Mouse (Mus musculus): ENCODE measurements around the gene Edaradd. TPM values are rescaled to one million over a fixed set of nuclear protein-coding genes. Genes with fewer than 3 reads are reported as not detected.

The Edaradd gene
- polyA plus RNA-seq, 1 experiment from 2014 or later, result 2.4 TPM

GRCm38 (mm10) chr13:12559044-12559443 lies 38.8 kb upstream of the Edaradd start:
- Histone ChIP-seq H3K4me2 (replicated peaks; ENCODE audit: low read depth, low read length) (no peak overlapping the region), H3K27ac (ENCODE audit: low read depth, low read length) (no peak overlapping the region), H3K9me3 (ENCODE audit: control insufficient read depth, low read length) (no peaks in the 10 kb centered on the region), H3K4me1 (ENCODE audit: control insufficient read depth, insufficient read depth, low read length) (no peaks in the 10 kb centered on the region), H3K36me3 (ENCODE audit: control insufficient read depth, insufficient read depth, low read length) (no peaks in the 10 kb centered on the region), H3K4me3 (ENCODE audit: low read length) (no peak overlapping the region), H3K27me3 (ENCODE audit: control insufficient read depth, insufficient read depth, low read length) (no peaks in the 10 kb centered on the region), H3K9ac (ENCODE audit: low read depth, low read length) (no peak overlapping the region)
- WGBS, result 68% methylated on average over 3 of the region's 3 CpGs
- ATAC-seq (ENCODE audit: low FRiP score, low TSS enrichment), result no peak

DNA sequence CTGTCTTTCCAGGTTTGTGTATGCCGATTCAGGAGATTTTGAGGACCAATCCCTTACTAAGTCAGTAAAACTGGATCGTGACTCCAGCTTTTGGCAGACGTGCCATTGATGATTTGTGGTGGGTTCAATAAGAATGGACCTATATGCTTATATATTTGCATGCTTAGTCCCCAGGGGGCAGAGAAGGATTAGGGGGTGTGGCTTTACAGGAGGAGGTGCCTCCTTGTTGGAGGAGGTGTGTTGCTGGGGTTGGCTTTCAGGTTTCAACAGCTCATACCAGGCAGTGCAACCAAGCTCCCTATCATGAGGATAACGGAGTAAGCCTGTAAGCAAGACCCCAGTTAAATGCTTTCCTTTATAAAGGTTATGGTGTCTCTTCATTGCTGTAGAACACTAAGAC lies 34.0 kb upstream of the Edaradd start:
- no peaks in the 10 kb centered on the region for H3K9me3 ChIP-seq (ENCODE audit: control insufficient read depth, low read length)
- H3K36me3 ChIP-seq (ENCODE audit: control insufficient read depth, insufficient read depth, low read length), result no peaks in the 10 kb centered on the region
- H3K9ac ChIP-seq (ENCODE audit: low read depth, low read length), result no peak overlapping the region
- no peak for ATAC-seq (ENCODE audit: low FRiP score, low TSS enrichment)
- no peak overlapping the region for H3K4me3 ChIP-seq (ENCODE audit: low read length)
- H3K4me1 ChIP-seq (ENCODE audit: control insufficient read depth, insufficient read depth, low read length), result no peaks in the 10 kb centered on the region
- H3K4me2 ChIP-seq (replicated peaks; ENCODE audit: low read depth, low read length), result no peak overlapping the region
- WGBS, result 62% methylated on average over 4 of the region's 4 CpGs
- no peaks in the 10 kb centered on the region for H3K27me3 ChIP-seq (ENCODE audit: control insufficient read depth, insufficient read depth, low read length)
- no peak overlapping the region for H3K27ac ChIP-seq (ENCODE audit: low read depth, low read length)

- Histone ChIP-seq H3K36me3 (ENCODE audit: control insufficient read depth, insufficient read depth, low read length) (no peaks in the 10 kb centered on the region), H3K27me3 (ENCODE audit: control insufficient read depth, insufficient read depth, low read length) (0 out of 2 replicates have a peak, but pooled peaks cover 2% of the 10 kb centered on the region), H3K4me1 (ENCODE audit: control insufficient read depth, insufficient read depth, low read length) (peaks cover 5% of the 10 kb centered on the region; the same call in 1 of the 2 replicates), H3K9ac (ENCODE audit: low read depth, low read length) (no peak overlapping the region), H3K9me3 (ENCODE audit: control insufficient read depth, low read length) (no peaks in the 10 kb centered on the region), H3K4me3 (ENCODE audit: low read length) (no peak overlapping the region), H3K27ac (ENCODE audit: low read depth, low read length) (no peak overlapping the region), H3K4me2 (replicated peaks; ENCODE audit: low read depth, low read length) (no peak overlapping the region)
- 89% methylated on average over 8 of the region's 8 CpGs for WGBS
- ATAC-seq (ENCODE audit: low FRiP score, low TSS enrichment), result no peak
Measured at GRCm38 (mm10) chr13:12543880-12544568, 23.8 kb upstream of the Edaradd start.

DNA sequence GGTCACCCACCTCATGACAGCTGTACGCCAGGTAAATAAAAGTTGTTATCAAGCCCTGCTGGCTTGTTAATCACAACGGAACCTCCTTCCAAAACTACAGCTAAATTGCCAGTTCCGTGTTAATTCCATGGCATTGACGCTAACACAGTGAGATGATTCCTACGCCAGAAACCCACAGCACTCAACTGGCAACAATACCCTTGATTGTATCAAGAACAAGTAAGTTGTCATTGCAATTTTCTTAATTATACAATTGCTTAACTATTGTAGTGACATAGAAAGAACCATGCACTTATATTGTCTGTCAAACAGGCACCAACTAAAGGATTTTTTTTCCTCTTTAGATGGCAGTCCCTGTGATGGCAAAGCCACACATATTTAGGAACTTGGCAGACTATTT lies 23.0 kb upstream of the Edaradd start:
- H3K4me3 ChIP-seq (ENCODE audit: low read length), result no peak overlapping the region
- 79% methylated on average over 5 of the region's 5 CpGs for WGBS
- 0 out of 2 replicates have a peak, but pooled peaks cover 2% of the 10 kb centered on the region for H3K27me3 ChIP-seq (ENCODE audit: control insufficient read depth, insufficient read depth, low read length)
- H3K27ac ChIP-seq (ENCODE audit: low read depth, low read length), result no peak overlapping the region
- no peak for ATAC-seq (ENCODE audit: low FRiP score, low TSS enrichment)
- H3K9ac ChIP-seq (ENCODE audit: low read depth, low read length), result no peak overlapping the region
- no peaks in the 10 kb centered on the region for H3K9me3 ChIP-seq (ENCODE audit: control insufficient read depth, low read length)
- H3K36me3 ChIP-seq (ENCODE audit: control insufficient read depth, insufficient read depth, low read length), result no peaks in the 10 kb centered on the region
- H3K4me2 ChIP-seq (replicated peaks; ENCODE audit: low read depth, low read length), result no peak overlapping the region
- H3K4me1 ChIP-seq (ENCODE audit: control insufficient read depth, insufficient read depth, low read length), result peaks cover 5% of the 10 kb centered on the region; the same call in 1 of the 2 replicates

DNA sequence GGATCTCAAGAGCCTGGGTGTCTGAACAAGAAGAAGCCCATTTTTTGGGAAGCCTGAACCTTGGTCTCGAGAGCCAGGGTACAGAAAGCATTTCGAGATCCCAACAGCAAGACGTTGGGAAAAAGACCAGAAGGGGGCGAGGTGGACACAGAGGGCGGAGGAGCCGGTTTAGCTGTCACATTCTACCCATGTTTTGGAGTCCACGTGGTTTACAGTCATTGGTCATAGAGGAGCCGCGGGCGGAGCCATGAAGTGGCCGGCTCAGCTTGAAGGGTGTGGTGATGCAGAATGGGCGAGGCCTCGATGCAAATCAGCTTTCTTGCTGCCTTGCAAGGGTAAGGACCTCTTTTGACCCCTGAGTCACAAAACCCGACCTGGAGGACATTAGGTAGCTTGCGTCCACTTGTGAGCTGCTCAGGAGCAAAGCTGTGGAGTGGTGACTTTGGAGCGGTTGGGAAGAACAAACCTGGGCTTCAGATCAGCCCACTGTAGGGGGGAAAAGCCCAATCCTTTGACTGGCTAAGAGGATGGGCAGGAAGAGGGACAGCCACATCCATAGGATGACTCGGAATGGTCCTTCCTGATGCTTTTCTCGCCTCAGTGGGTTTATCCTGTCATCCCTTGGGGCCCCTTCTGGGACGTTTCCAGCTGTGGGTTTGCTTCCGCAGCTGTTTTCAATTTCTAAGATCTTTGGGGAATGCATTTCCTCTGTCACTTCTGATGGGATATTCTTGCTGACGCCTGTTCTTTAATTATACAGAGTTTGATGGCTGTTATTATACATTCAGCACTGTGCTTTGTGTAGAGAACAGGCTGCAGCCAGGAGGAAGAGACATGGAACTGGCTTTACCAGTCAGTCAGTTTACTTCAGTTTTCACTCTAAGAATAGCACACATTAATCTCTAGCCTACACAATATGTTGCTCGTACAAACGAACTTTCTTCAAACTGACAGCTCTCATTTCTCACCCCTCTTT lies 22.1 kb upstream of the Edaradd start:
- H3K4me3 ChIP-seq (ENCODE audit: low read length), result no peak overlapping the region
- WGBS, result 10% methylated on average over 23 of the region's 23 CpGs

DNA sequence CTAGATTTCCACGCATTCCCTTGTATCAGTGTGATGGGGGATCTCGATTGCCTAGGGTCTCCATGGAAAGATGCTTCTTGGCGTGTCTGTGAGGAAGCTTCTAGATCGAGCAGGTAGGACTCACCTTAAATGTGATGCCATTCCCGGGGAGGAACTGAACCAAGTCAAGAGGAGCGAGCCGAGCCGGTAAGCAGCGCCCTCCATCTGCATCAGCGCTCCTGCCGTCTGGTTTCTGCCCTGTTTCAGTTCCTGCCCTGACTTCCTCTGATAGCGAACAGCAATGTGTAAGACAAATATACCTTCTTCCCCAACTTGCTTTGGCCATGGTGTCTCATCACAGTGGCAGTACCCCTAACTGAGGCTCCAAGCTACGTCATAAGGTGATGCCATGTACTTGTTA lies 19.9 kb upstream of the Edaradd start:
- H3K4me1 ChIP-seq (ENCODE audit: control insufficient read depth, insufficient read depth, low read length), result peaks cover 5% of the 10 kb centered on the region; the same call in 1 of the 2 replicates
- no peaks in the 10 kb centered on the region for H3K36me3 ChIP-seq (ENCODE audit: control insufficient read depth, insufficient read depth, low read length)
- WGBS, result 68% methylated on average over 13 of the region's 13 CpGs
- no peak overlapping the region for H3K9ac ChIP-seq (ENCODE audit: low read depth, low read length)
- H3K4me2 ChIP-seq (replicated peaks; ENCODE audit: low read depth, low read length), result no peak overlapping the region
- H3K4me3 ChIP-seq (ENCODE audit: low read length), result no peak overlapping the region
- no peak for ATAC-seq (ENCODE audit: low FRiP score, low TSS enrichment)
- no peak overlapping the region for H3K27ac ChIP-seq (ENCODE audit: low read depth, low read length)
- no peaks in the 10 kb centered on the region for H3K9me3 ChIP-seq (ENCODE audit: control insufficient read depth, low read length)
- 0 out of 2 replicates have a peak, but pooled peaks cover 2% of the 10 kb centered on the region for H3K27me3 ChIP-seq (ENCODE audit: control insufficient read depth, insufficient read depth, low read length)

More for the DNA sequence above, 22.1 kb upstream of the Edaradd start:
- Histone ChIP-seq H3K4me1 (ENCODE audit: control insufficient read depth, insufficient read depth, low read length) (peaks cover 5% of the 10 kb centered on the region; the same call in 1 of the 2 replicates), H3K27me3 (ENCODE audit: control insufficient read depth, insufficient read depth, low read length) (0 out of 2 replicates have a peak, but pooled peaks cover 2% of the 10 kb centered on the region), H3K9me3 (ENCODE audit: control insufficient read depth, low read length) (no peaks in the 10 kb centered on the region), H3K9ac (ENCODE audit: low read depth, low read length) (no peak overlapping the region), H3K36me3 (ENCODE audit: control insufficient read depth, insufficient read depth, low read length) (no peaks in the 10 kb centered on the region), H3K4me2 (replicated peaks; ENCODE audit: low read depth, low read length) (peak overlapping the region; percentile 11; the same call in 1 of the 2 replicates), H3K27ac (ENCODE audit: low read depth, low read length) (no peak overlapping the region)
- ATAC-seq (ENCODE audit: low FRiP score, low TSS enrichment), result peak; percentile 94

GRCm38 (mm10) chr13:12539716-12540115 lies 19.5 kb upstream of the Edaradd start:
- Histone ChIP-seq H3K4me3 (ENCODE audit: low read length) (no peak overlapping the region), H3K36me3 (ENCODE audit: control insufficient read depth, insufficient read depth, low read length) (no peaks in the 10 kb centered on the region), H3K27ac (ENCODE audit: low read depth, low read length) (no peak overlapping the region), H3K9ac (ENCODE audit: low read depth, low read length) (no peak overlapping the region), H3K4me2 (replicated peaks; ENCODE audit: low read depth, low read length) (no peak overlapping the region), H3K9me3 (ENCODE audit: control insufficient read depth, low read length) (no peaks in the 10 kb centered on the region), H3K4me1 (ENCODE audit: control insufficient read depth, insufficient read depth, low read length) (peaks cover 5% of the 10 kb centered on the region; the same call in 1 of the 2 replicates), H3K27me3 (ENCODE audit: control insufficient read depth, insufficient read depth, low read length) (0 out of 2 replicates have a peak, but pooled peaks cover 2% of the 10 kb centered on the region)
- WGBS, result 20% methylated on average over 11 of the region's 11 CpGs
- no peak for ATAC-seq (ENCODE audit: low FRiP score, low TSS enrichment)

- Histone ChIP-seq H3K9me3 (ENCODE audit: control insufficient read depth, low read length) (no peaks in the 10 kb centered on the region), H3K4me3 (ENCODE audit: low read length) (no peak overlapping the region), H3K4me2 (replicated peaks; ENCODE audit: low read depth, low read length) (no peak overlapping the region), H3K9ac (ENCODE audit: low read depth, low read length) (no peak overlapping the region), H3K27ac (ENCODE audit: low read depth, low read length) (no peak overlapping the region), H3K36me3 (ENCODE audit: control insufficient read depth, insufficient read depth, low read length) (no peaks in the 10 kb centered on the region), H3K27me3 (ENCODE audit: control insufficient read depth, insufficient read depth, low read length) (0 out of 2 replicates have a peak, but pooled peaks cover 2% of the 10 kb centered on the region), H3K4me1 (ENCODE audit: control insufficient read depth, insufficient read depth, low read length) (peaks cover 5% of the 10 kb centered on the region; the same call in 1 of the 2 replicates)
- ATAC-seq (ENCODE audit: low FRiP score, low TSS enrichment), result no peak
- 81% methylated on average over 6 of the region's 6 CpGs for WGBS
Measured at GRCm38 (mm10) chr13:12537971-12538370, 17.7 kb upstream of the Edaradd start.

Data from kidney, embryonic 14.5 days (tissue).